Mouse (Mus musculus): ENCODE data around the gene Trim9.

The Trim9 gene

DNA sequence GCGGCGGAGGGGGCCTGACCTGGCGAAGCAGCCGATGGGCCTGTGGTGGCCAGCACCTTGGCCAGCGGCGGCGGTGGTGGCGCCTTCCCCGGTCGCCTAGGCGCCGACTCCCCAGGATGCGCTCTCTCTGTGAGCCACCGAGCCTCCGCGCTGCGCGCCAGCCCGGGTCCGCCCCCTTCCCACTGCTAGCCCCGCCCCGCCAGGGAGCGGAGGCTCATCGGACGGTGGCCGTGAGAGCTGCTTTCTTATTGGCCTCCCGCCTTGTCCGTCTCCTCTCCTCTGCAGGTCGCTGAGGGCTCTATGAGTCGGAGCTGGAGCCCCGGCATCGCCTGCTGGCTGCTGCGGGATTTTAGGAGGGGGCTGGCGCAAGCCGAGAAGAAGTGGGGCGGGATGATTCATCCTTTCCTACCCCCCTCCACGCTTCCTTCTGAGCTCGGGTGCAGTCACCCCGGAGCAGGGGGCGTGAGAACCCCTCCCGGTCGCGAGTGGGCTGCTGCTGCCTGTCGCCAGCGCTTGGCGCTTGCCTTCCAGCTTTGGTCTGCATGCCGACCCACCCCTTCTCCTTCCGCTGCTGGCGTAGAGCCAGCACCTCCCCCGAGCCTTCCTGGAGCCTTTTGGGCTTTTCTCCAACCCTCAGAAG is at the start of gene Trim9:
Gene Trim9, minus strand, starts transcription at position 413 of the 640 bp plus-strand sequence.
- in situ Hi-C loops (cut with MboI, MseI): no loop called here

DNA sequence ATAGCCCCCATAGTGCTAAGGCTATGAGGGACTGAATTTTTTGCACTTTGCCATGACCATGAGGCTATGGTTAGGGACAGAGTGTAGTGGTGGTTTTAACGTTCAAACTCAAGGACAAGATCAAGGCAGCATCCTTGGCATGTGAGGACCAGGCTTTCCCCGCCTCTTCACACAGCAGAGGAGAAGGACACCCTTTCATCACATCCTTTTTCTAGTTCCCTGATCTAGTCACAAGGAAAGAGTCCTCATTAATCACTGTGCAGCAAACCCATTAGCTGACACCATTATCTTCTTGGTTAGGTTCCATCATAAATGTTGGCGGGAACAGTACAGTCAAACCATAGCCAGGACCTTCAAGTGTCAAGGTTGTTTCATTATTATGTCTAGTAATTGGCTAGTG is 47.6 kb upstream of the Trim9 start:
- in situ Hi-C loops (cut with MboI, MseI): no loop called here

DNA sequence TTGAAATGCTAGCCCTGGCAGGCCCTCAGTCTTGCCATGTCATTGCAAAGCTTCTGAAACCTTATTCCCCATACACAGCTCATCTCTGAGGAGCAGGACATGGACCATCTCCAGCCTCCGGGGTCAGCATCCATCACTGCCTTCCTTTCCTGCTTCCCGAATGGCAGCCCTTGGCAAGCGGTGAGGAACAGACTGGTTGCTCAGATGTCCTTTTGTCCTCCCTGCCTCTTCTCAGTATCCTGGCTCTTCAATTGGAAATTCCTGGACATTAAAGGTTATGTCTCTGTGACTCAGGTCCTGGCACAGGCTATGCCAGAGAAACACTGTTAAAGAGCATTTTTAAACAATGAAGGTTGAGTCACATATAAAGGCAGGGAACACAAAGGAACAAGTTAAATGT is 43.8 kb upstream of the Trim9 start:
- in situ Hi-C loops (cut with MboI, MseI): no loop called here

DNA sequence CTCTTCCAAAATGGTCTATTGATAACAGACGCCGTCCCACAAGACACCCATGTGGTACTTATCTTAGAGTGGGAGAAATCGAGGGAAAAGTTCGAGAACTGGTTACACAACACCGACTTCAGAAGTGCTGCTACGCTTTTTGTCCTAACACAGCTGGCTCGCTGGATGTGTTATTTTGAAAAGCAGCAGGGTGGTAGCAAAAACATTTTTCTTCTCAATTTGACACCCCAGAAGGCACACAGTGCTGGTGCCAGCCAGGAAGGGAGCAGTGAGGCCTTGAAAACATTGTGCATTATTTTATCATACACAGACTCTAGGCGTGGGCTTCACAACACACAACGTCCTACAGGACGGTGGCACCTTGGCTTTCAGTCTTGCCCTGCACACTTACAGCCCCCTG is 27.6 kb upstream of the Trim9 start:
- in situ Hi-C loops (cut with MboI, MseI): loop anchor here (5.0 kb wide), 1 partner anchor 68 kb away; no protein-coding TSS in a partner anchor

DNA sequence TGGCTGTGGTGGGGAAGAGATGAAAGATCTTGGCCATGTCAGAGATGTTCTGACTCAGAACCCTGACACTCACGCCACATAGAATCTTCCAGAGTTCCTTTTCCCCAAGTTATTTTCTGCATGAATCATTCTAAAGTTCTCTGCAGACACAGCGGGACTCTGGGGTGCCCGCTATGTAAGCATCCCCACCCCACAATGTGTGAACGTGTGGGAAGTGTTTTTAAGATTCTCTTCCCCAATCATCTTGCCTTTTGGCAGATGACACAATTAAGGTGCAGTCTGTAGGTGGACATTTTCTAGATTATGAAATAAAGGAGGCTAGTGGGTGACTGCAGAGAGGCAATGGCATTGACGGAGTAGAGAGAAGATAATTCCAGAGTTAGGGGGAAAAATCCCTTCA is 25.5 kb upstream of the Trim9 start:
- in situ Hi-C loops (cut with MboI, MseI): no loop called here

DNA sequence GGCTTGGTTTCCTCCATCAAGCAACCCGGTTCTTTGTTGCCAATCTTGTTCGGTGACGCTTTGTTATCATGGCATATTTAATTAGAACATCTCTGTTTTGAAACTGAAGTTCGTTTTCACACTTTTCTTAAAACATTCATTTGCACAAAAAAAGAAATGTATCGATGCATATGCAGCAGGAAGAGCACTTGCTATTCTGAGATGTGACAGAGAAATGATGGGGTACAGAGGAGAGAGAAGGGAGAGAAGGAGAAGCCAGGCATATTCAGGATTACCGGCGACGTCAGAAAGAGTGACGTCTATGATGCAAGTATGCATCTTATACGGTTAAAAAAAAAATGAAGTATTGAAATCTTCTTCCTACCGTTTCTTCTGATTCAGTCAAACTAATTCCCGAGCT is 21.9 kb upstream of the Trim9 start:
- in situ Hi-C loops (cut with MboI, MseI): no loop called here

DNA sequence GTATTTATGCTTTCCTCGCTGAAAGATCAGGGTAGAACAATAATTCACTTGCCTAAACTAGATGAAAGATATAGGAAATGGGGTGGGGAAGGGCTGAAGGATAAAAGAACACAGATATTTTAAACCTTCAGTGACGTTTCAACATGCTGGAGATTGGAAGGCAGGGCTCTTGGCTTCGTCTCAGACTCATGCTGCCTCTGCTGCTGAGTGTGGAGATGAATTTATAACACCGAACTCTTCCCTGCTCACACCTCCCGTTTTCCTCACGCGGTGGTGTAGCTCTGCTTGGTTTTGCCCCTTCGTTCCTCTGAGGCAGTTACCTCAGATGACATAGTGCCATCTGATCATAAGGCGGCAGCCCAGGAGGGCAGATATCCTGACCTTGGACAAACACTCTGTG is 21.4 kb upstream of the Trim9 start:
- in situ Hi-C loops (cut with MboI, MseI): no loop called here

DNA sequence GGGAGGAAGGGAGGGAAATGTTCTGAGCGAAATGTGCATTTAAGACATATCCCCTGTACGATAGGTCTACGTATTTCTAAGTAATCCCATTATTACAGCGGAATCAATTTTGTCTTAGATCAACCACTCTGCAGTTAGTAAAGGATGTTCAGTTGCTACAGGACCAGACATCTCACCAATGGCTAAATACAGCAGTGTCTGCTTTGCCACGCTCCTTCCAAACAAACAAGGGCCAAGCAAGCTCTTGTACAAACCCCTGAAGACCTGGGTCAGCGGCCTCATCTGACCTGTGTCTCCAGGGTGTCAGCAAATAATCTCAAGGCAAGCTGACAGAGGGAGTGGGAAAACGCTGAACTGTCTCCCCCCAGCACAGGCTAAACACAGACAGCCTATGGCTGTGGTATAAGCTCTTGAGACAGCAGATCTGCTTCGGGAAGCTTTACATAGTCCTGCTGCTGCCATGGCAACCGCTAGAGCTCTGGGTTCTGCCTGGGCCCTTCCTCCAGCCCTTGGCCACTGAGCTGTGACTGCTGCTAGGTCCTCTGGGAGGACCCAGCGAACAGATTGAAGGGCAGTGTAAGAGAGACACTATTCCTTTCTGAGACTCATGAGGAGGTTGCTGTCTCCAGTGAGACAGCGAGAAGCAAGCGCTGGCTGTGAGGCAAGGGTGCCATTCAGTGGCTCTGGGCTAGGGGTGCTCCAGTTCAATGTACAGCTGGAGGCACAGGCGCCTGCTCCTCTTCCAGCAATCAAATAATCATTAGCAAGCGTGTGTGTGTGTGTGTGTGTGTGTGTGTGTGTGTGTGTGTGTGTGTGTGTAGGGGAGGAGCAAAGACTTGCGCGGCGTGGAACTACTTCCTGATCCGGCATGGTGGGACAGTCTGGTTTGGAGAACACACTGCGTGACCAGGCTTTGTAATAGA is 20.2 kb upstream of the Trim9 start:
- in situ Hi-C loops (cut with MboI, MseI): no loop called here

DNA sequence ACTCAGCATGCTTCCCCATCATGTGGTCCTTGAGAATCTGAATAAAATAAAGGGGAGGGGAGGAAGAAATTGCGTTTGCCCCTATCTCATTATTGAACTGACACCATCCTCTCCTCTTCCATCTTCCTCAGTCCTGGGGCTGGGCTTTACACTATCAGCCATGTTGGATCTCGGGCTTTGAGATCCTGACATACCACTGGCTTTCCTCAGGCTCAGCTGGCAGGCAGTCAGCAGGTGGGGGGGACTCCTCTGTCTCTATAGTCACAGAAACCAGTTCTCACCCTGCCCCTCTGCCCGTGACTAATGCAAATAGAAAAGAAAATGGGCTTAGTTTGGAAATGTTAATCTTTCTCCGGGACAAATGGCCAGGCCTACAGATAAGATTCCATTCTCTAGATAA is 15.6 kb upstream of the Trim9 start:
- in situ Hi-C loops (cut with MboI, MseI): no loop called here

DNA sequence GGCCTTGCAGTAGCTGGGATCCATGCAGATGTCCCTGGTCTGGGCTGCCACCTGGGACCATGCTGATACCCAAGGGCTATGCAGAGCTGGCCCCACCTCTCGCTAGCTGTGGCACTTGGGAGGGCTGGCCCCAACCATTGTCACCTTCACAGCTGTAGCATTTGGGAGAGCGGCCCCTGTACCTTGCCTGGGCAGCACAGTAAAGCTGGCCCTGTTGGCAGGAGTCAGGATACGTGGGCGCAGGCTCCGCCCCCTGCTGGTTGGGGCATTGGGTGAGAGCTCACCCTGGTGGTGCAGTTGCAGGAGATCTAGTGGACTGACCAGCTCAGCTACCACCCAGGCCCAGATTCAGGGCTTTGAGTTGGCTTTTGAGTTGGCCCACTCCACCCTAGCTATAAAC is 12.9 kb upstream of the Trim9 start:
- in situ Hi-C loops (cut with MboI, MseI): no loop called here

DNA sequence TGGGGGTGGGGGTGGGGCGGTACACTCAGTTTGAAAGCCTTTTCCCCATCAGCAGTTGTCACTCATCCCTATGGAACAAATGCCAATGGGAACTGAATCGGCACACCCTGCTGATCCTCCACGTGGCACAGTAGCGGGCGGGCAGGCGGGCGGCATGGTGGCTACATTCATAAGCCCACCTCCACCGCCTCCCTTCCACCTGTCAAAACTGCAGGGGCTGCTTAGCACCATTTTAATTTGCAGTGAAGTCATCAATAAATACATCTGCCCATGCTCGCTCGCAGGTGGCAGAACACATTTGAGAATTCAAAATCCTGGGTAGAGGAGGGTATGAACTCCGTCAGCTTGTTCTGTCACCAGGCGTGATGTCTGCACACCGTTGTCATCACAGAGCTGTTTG is 12.0 kb upstream of the Trim9 start:
- in situ Hi-C loops (cut with MboI, MseI): no loop called here

DNA sequence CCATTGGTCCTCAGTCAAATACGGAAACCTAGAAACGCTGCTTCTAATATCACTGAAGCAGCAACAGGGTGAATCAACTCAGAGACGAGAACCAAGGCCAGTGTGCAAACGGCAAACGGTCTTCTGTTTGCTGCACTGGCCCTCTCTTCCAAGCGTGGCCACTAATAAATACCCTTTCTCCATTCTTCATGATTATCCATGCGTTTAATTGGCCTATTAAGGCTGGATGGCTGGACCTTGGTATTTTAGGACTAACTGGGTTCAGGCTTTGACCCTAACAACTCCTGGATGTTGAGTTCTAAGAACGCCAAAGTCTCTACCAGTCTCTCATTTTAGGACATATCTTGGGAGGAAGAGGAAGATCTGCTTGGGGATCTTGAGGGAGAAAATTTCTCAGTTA is 7.5 kb upstream of the Trim9 start:
- in situ Hi-C loops (cut with MboI, MseI): no loop called here

DNA sequence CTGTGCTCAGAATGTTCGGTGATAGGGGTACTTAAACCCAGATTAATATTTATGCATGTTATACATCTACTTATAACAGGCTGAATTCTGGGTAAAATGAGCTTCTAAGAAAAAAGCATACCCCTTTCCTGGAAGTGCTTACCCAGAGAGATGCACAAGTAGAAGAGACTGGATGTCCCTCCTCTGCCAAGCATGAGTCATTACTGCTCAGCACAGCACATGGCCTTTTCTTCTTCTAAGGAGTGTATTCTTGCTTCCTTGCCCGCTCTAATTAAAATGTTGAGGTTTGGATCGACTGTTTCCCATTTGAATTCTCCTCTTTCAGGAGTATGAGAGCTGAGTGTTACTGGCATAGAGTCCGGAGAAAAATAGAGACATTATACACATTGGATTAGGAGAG is 3.1 kb upstream of the Trim9 start:
- in situ Hi-C loops (cut with MboI, MseI): no loop called here

DNA sequence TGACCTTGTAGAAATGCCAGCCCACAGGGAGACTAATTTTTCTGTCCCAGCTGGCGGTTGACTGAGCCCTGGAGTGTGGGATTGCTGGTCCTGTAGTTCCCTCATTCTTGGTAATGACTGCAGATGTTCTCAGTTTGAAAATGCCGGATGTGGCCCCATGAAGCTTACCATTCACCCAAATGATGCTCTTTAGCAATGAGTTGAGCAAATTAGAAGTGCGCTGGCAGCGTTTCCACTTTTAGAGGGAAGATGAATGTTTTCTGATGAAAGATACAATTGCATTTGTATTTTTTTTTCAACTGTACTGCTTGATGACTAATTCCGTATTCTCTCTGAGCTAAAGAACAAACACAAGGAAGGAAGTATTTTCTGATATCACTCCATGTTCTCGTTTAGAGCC is 2.4 kb upstream of the Trim9 start:
- in situ Hi-C loops (cut with MboI, MseI): no loop called here

DNA sequence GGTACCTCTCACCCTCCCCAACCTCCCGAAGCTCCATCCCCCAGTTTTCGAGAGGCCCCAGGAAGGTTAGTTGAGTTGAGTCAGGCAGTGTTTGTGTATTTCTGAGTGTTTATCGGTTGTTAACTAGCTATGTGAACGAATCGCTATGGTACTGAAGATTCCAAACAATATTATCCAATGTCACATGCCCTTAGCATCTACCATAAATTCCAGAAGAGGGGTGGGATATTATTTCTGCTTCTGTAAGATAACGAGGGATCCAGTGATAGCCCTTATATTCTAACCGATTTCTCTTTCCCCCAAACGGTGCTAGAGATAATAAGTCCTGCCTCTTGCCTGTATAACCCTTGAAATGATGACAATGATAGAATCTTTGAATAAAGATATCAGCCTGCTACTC is 612 bp upstream of the Trim9 start:
- in situ Hi-C loops (cut with MboI, MseI): no loop called here

DNA sequence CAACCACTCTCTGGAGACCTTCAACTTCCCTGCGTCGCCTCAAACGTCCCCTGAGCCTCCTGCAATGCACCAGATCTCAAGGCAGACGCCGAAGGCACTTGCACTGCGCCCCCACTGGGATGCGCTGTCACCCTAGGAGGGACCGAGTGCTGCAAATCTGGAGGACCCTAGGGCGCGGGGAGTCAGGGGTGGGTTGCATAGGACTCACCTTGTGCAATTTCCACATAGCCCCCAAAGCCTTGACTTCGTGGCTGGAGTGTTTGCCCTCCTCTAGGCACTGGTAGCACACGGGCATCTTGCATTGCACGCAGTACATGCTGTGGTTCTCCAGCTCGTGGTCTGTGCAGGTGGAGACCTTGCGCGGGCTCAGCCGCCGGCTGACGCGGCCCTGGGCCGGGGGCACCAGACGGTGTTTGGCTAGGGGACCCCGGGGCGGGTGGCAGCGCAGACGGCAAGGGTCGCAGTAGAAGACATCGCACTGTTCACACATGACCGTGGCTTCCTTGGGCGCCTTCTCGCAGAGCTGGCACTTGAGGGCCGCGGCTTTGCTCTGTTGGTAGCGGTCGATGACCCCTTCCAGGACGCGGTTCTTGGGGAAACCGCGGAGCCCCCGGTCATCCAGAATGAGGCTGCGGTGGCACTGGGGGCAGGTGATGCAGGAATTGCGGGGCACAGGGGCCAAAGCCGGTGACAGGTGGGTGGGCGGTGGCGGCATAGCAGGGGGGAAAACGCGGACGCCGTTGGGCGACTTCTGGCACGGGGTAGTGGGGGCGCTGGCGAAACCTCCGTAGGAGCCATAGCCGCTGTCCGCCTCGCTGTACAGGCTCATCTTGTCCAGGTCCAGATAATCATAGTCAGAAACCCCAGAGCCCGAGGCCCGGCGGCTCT is 1.0 kb downstream of the Trim9 start:
- in situ Hi-C loops (cut with MboI, MseI): no loop called here

DNA sequence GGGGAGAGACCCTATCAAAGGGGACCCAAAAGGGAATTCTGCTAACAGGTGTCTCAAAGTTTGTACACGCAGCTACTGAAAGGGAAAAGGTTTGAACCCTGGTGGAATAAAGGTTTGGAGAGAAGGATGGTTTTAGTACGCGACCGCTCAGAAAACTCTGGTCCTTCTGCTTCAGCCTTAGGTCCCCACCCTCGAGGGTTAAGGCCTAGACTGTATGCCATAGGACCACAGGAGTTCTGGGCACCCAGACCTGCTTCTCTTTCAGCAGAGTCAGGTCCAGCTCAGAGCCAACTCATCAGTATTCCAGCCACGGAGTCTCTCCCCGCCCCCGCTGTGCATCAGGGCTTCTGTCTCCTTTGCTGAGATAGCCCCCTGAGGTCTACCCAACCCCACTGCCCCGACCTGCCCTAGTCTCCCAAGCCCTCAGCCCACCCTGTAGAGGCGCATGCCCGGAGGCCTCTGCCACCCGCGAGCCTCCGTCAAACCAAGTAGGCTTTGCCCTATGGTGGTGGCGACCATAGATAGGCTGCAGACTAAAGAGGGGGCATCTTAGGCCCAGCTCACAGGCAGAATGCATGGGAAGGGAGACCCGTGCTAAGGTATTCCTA is 1.8 kb downstream of the Trim9 start:
- in situ Hi-C loops (cut with MboI, MseI): no loop called here

DNA sequence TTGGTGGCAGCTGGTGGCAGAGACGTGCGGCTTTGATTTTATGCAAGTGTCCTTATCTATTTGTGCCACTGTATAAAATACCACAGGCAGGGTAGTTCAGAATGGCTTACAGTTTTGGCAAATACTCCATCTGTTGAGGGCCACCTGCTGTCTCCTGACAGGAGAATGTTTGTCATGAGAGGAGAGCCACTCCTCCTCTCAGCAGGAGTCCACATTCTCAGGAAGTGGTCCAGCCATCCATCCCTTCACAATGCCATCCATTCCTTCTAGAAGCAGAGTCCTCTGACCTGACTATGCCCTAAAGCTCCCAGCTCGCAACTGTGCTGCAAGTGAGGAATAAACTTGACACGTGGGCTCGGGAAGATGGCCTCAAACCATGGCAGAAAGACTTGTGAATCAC is 12.2 kb downstream of the Trim9 start:
- in situ Hi-C loops (cut with MboI, MseI): no loop called here

DNA sequence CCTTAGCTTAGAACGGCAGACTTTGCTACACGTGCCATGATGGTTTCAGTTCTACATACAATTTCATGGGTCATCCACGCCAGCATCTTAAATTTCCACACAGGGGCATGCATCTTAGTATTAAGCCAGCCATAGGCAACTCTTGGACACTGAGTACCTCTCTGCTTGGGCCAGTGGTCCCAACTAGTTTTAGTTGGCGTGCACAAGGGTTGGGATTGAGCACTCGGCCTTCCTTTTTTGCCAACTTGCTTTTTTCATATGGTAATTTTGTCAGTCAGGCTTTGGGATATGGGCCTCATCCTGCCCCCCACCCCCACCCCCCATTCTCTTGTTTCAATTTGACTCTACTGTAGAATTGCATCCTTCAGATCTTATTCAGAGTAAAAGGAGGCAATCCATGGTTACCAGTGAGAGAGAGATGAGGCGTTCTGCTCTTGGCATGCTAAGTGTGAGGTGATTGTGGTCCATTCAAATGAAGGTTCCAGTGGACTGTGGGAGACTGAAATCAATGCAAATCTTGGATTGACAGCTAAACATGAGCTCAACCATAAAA is 14.1 kb downstream of the Trim9 start:
- in situ Hi-C loops (cut with MboI, MseI): no loop called here

DNA sequence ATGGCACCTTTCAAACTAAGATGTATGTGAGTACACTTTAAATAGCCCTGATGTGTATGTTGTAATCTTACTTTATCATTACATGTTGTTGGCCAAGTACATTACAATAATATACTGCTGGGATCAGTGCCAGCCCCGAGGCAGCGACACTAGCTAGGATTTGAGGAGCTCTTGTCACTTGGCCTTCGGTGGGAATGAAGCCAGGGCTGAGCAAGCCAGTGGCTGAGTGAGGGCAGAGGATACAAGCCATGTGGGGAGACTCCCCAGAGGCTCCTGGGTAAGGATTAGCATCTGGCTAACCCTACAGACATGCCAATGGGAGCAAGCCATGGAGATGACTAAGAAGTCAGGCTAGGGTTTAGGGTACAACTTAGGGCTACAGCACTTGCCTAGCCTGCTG is 18.4 kb downstream of the Trim9 start:
- in situ Hi-C loops (cut with MboI, MseI): no loop called here

DNA sequence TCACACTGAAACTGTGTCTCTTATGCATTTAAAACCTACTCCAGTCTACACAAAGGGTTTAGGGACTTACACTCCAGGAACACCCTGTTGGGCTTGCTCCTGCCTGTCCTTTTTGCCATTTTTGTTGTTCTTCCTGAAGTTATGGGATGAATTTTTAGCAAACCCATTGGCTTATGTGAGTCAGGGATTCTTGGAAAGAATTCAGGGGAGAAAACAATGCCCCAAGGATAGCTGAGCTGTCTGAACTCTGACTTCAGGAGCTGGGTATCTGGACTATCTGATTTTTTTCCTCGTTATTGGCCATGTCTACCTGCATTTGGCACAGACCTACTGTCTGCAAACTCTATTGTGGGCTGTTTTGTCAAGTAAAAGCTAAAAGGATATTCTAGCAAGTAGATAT is 20.5 kb downstream of the Trim9 start:
- in situ Hi-C loops (cut with MboI, MseI): no loop called here

DNA sequence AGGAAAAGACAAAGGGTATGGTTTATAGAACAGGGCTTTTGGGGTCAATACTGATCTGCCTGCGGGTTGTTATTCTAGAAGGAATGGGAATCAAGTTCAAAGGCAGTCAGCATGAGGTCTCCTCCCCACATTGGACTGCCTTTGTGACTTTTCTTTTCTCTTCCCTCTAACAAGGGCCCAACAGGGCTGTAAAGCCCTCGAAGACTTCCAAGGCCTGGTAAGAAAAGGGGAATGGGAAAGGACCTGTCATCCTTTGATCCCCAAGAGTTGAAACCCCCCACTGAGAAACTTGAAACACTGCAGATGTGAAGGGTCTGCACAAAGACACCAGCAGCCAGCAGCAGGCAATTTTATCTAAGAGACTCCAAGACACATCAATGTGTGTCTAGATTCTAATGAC is 21.0 kb downstream of the Trim9 start:
- in situ Hi-C loops (cut with MboI, MseI): no loop called here

Data from T-helper 1 cell (primary cell).